Mouse (Mus musculus) left cerebral cortex, adult 18-20 months (tissue): Measurements from ENCODE around the gene Gramd1a. TPM values are rescaled to one million over a fixed set of nuclear protein-coding genes. Genes with fewer than 3 reads are reported as not detected.

Experiments
- DNase-seq, 2 experiments: peaks; one replicate each; pipeline ENCODE4 v3.0.0; 2021 to 2022; ENCODE audit warnings: low spot score in 2 of 2, mixed read lengths in 1 of 2
- total RNA-seq, 2 experiments: library from RNA; stranded (reverse); gene quantifications; 2 replicates each; pipeline ENCODE4 v1.2.3; 2021

The Gramd1a gene
- total RNA-seq, 2 experiments from 2014 or later = 105 to 106 TPM

- no peak for DNase-seq
Measured at GRCm38 (mm10) chr7:31123697-31124096, 32.0 kb downstream of the Gramd1a start.

DNA sequence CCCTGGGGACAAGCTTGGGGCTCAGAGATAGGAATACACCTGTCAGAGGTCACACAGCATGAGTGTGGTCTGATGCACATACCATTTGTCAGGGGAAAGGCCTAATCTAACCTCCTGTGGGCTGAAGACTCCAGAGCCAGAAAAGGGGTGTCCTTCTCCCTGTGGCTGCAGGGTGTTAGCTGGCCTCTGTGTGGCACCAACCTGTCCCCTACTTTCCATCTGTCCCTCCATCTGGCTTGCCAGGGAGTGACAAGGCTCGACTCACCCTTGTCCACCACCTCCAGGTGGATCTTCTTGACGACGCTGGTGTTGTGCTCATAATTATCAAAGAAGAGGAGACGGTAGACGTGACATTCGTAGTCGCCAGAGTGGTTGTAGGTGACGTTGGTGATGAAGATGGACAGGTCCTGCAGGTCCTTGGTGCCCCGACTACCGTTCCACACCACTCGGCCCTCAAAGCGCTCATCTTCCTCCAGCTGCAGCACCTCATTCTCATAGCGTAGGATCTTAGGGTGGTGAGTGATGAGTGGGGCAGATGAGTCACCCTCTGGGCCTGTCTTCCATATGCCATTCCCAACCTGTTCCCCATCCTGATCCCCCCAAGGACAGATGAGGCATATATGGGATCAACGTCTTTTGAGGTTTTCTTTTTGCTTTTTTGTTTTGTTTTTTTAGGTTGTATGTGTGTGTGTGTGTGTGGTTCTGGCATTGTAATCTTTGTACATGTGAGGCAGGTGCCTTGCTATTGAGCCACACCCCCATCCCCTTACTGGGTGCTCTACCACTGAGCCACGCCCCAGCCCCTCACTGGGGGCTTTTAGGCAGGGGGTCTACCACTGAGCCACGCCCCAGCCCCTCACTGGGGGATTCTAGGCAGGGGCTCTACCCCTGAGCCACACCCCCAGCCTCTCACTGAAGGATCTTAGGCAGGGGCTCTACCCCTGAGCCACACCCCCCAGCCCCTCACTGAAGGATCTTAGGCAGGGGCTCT is 32.8 kb downstream of the Gramd1a start:
- DNase-seq = peak in 1 of 2 experiments; percentile 45

DNA sequence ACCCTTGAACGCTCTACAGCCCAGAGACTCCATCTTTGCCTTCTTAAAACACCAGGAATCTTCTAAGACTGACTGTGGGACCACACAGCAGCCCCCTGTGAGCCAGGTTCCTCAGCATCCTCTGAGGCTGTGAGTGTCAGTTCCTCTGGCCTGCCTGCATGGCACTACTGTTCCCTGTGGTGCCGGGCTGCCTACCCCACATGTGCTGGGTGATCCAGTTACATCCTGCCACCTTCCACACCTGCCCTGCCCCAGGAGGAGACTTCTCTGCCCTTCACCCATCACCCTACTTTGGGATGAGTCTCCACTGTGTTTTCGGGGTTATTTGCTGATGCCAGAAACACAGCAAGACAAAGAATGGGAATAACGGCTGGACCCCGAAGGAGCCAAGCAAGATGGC is 36.1 kb downstream of the Gramd1a start:
- no peak for DNase-seq

GRCm38 (mm10) chr7:31118486-31118885 is 37.2 kb downstream of the Gramd1a start:
- peak in 1 of 2 experiments; percentile 27 for DNase-seq

DNA sequence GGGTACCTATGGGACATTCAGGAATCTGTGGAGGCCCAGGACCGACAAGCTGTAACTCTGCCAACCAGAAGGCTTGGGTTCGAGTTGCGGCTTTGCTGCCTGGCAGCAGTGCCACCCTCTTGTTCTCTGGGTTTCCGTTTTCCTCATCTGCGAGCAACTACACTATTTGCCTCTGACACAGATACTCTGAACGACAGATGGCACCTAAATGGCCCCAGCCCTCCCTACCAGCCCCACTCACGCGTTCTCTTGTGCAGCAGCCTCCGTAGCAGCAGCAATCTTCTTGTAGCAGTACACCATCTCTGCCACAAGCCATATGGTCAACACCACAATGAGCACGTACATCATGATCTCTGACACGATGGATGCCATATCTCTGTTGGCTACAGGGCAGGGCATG is 38.2 kb downstream of the Gramd1a start:
- DNase-seq = no peak

DNA sequence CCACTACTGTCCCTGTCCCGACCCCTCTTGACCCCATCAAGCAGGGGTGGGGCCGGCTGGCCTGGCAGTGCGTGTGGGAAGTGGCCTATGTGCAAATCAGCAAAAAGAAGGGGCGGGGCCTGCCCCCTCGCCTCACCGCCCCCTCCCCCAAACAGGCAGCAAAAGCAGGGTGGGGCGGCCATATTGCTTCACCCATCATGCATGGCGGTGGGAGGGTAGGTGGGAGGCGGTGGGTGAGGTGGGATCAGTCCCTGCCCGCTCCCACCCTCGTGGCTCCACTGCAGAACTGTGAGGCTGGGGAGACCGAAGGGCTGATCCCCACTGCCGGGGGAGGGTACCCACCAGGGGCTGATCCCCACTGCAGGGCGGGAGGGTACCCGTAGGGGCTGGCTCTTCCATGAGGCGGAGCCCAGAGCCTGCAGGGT is 39.0 kb downstream of the Gramd1a start:
- DNase-seq = no peak

GRCm38 (mm10) chr7:31115587-31116043 is 40.1 kb downstream of the Gramd1a start:
- DNase-seq = no peak

GRCm38 (mm10) chr7:31115182-31115581 is 40.5 kb downstream of the Gramd1a start, which contains the start of gene Hpn:
Hpn (minus strand) TSS chr7:31115290.
- DNase-seq = no peak

DNA sequence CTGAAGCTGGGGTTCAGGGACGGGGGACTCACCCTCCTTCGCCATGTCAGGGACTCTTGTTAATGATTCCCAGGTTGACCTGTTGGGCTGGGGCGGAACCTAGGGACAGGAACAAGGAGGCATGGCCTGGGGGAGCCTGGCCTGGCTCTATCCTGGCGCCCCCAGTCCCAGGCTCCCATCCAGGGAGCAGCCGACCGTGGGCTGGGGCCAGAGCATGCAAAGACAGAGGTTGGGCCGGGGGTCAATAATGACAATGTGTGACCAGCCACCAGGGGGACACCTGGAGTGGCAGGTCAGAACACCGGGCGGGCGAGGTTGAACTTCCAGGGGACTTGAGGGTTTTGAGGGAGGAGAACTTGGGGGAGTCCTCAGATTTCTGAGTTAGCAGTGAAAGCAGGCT is 41.0 kb downstream of the Gramd1a start:
- DNase-seq = no peak

DNA sequence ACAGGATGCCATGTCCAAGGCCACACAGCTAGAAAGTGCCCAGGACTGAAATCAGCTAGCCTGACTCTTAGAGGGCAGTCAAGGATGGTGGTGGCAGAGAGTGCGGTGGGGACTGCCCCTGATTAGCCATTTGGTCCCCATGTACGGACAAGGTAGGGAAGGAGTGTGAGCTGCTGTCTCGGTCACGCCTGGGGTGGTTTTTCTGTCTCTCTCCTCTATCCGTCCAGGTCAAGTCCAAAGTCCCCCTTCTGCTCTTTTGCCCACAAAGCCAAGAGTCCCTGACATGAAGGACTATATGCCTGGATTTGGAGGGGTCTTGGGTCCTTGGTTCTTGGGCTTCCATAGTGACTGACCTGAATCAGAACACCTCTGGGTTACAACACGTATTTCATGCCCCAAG is 41.9 kb downstream of the Gramd1a start:
- DNase-seq = no peak

DNA sequence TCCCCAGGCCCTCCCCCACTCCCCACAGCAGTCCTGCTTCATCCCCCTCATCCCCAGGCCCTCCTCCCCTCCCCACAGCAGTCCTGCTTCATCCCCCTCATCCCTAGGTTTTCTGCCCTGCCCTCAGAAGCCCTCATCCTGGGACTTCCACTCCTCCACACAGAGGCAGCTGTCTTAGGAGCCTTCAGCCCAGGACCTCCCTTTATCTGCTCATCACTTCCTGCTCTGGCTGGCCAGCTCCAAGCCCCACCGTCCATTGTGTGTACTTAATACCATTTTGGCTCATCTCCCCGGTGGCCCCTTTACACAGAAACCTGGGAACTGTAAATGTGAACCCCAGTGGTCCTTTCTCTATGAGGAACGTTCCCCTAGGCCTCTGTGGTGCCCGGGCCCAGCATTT is 43.7 kb downstream of the Gramd1a start:
- no peak for DNase-seq

DNA sequence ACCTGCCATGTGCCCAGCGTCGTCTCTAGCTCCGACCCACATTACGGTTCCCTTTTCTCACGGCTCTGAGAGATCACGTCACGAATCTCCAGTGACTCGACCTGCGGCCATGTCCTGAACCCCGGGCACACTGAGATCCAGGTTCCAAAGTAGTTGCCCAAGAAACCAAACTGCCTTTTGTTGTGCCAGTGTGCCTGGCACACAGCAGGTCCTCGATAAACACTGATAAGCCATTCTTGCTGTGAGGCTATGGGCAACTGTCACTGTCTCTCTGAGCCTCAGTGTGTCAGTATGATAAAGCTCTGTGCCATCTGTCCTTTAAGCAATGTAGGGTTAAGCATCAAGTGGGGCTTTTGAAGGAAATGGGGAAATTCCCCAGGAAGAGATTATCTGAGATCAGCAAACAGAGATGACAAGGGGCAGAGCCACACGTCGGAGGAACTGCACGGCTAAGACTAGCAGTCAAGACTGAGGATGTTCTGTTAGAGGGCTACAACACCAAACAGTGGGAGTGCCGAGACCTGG is 44.8 kb downstream of the Gramd1a start:
- no peak for DNase-seq

- DNase-seq = no peak
Measured at GRCm38 (mm10) chr7:31109796-31110195, 45.9 kb downstream of the Gramd1a start.

DNA sequence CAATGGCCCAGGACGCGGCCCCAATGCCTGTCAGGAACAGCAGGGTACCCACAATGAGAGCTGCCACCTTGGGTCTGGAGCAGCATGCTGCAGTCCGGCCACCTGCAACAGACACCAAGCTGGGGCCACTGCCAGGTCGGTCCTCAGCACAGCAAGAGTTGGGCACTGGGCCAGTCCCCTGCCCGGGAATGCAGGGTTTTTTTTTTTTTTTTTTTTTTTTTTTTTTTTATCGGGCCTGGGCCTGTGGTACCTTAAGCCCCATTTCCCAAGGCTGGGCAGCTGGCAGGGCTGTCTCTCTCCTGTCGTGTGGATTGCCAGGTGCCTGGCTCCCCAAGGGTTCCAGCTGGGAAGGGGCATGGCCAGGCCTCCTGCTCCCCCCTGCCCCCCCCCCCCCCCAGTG is 46.6 kb downstream of the Gramd1a start:
- DNase-seq = no peak

DNA sequence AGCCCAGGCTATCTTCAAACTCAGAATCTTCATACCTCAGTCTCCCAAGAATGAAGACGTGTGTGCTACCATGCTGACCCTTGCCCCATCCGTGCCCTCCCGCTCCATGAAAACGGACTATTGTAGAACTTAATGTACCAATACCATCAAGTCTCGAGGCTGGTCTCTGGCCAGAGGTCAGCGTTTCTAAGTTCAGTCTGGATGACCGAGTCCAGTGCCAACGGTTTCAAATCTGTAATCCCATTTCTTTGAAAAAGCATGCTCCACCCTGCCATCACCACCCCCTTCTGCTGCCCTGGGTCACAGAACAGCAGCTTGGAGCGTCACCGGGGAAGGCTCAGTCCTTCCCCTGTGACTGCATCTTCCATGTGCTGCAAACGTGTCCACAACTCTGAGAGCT is 47.9 kb downstream of the Gramd1a start:
- no peak for DNase-seq

DNA sequence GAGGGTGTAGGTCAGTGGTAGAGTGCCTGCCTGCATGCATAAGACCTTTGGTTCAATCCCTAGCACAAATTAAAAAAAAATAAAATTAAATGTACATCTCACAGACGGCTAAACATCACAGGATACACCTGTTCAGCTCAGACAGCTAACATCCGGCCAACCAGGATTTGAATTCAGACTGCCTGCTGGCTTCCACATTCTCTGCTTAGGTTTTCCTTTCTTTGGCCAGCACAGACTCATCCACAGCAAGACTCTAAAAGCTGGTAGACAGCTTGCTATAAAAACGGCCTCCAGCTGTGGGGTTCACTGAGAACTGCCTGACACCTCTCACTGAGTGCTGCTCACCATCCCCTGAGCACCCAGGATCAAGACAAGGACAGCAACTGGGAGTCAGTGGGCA is 49.5 kb downstream of the Gramd1a start:
- no peak for DNase-seq

DNA sequence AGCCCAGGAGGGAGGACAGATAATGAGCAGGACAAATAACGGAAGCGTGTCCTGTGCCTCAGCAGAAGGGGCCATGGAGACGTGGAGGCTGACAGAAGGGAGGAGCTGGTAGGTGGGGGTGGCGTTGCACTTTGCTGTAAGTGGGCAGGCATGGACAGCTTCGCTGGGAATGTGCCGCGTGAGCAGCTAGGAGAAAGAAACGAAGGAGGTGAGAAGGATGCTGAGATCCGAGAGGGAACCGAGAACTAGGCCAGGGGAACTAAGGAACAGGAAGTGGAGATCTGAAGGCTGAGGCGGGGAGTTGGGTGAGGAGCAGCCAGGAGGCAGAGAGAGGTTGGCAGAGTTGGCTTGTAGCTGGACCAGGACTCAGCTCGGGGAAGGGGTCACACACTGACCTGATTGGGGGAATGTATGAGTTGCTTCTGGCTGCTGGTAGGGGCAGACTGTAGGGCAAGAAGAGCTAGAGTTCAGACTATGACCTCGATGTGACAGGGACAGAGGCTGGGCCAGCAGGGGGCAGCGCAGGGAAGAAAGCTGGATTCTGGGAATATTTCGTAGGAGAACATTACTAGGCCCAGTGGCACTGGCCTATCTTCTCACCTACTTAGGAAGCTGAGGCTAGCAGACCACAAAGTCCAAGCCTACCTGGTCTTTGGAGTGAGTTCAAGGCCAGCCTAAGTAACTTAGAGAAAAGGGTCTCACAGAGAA is 50.5 kb downstream of the Gramd1a start:
- peak; percentile 60 to 78 for DNase-seq

- no peak for DNase-seq
Measured at GRCm38 (mm10) chr7:31100786-31101185, 54.9 kb downstream of the Gramd1a start.

GRCm38 (mm10) chr7:31099612-31099982 is 56.1 kb downstream of the Gramd1a start:
- no peak for DNase-seq

GRCm38 (mm10) chr7:31098697-31099611 is 56.7 kb downstream of the Gramd1a start:
- no peak for DNase-seq
